Mouse (Mus musculus) embryonic facial prominence, embryonic 15.5 days (tissue): ENCODE measurements at regions not wholly inside any gene's neighbourhood (a gene's known extent, or its start where the extent isn't known, plus 50 kb on each side); places are given as distances from the start of the nearest gene placed in this dataset.
A peak's percentile ranks its signal among the peaks of the same experiment; 100 is the strongest.

Experiments
- ATAC-seq: fragments of 200-750 bp; cut with Nextera tagmentation; 2 replicates; pipeline ENCODE4 v1.8.0; 2017; ENCODE audit warnings: low read depth, moderate TSS enrichment; ENCODE audit not compliant: insufficient number of reproducible peaks, low FRiP score, low TSS enrichment
- H3K27ac ChIP-seq: fragments of 300-500 bp; sonication (generic); replicated peaks from 2 replicates; pipeline ENCODE4 v1.5.1; 2015; ENCODE audit warnings: mild to moderate bottlenecking, inconsistent platforms
- H3K27me3 ChIP-seq: fragments of 300-500 bp; sonication (generic); 2 replicates; pipeline ENCODE4 v1.6.1; 2015; ENCODE audit warnings: inconsistent platforms
- H3K36me3 ChIP-seq: fragments of 300-500 bp; sonication (generic); 2 replicates; pipeline ENCODE4 v1.6.1; 2015; ENCODE audit warnings: mild to moderate bottlenecking, inconsistent platforms
- H3K4me1 ChIP-seq: fragments of 300-500 bp; sonication (generic); 2 replicates; pipeline ENCODE4 v1.6.1; 2015; ENCODE audit warnings: inconsistent platforms
- H3K4me2 ChIP-seq: fragments of 300-500 bp; sonication (generic); replicated peaks from 2 replicates; pipeline ENCODE4 v1.6.1; 2015; ENCODE audit warnings: mild to moderate bottlenecking, inconsistent platforms
- H3K4me3 ChIP-seq: fragments of 300-500 bp; sonication (generic); replicated peaks from 2 replicates; pipeline ENCODE4 v1.5.1; 2015; ENCODE audit warnings: mild to moderate bottlenecking, inconsistent platforms
- H3K9ac ChIP-seq: fragments of 300-500 bp; sonication (generic); 2 replicates; pipeline ENCODE4 v1.6.1; 2015; ENCODE audit warnings: inconsistent platforms
- H3K9me3 ChIP-seq: fragments of 300-500 bp; sonication (generic); replicated peaks from 2 replicates; pipeline ENCODE4 v1.6.1; 2016; ENCODE audit warnings: inconsistent platforms
- WGBS: fragments of 180-500 bp; shearing (Covaris S2); methylation state at CpG from one replicate; pipeline ENCODE4 v1.1.7; 2015; 5-methylcytosine and 5-hydroxymethylcytosine counted together

DNA sequence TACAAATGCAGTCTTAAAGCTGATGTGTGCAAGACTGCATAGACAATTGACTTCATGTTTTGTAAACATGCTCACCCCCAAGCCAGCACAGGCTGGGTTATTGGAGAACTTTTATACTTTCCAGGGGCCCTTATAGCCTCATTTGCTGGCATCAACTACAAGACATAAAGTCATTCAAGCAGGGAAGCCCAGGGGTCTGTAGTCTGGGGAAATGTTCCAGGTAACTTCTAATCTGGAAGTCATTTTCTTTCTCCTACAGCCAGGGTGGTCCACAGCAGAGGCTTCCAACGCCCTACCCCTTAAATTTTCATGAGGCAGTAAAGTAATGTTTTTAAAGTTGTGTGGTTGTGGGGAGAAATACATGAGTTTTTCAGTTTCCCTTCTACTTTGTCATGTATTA is 272.1 kb upstream of the Npvf start:
- no peak overlapping the region for H3K9ac ChIP-seq
- no peak for ATAC-seq
- no peak overlapping the region for H3K4me2 ChIP-seq
- 42% methylated on average over 1 of the region's 1 CpGs for WGBS
- peaks cover 16% of the 10 kb centered on the region for H3K4me1 ChIP-seq
- peak overlapping the region; percentile 48; the same call in 1 of the 2 replicates for H3K27ac ChIP-seq
- no peaks in the 10 kb centered on the region for H3K27me3 ChIP-seq
- H3K36me3 ChIP-seq, result no peaks in the 10 kb centered on the region
- peaks cover 3% of the 10 kb centered on the region; the same call in 1 of the 2 replicates for H3K9me3 ChIP-seq
- H3K4me3 ChIP-seq, result no peak overlapping the region

DNA sequence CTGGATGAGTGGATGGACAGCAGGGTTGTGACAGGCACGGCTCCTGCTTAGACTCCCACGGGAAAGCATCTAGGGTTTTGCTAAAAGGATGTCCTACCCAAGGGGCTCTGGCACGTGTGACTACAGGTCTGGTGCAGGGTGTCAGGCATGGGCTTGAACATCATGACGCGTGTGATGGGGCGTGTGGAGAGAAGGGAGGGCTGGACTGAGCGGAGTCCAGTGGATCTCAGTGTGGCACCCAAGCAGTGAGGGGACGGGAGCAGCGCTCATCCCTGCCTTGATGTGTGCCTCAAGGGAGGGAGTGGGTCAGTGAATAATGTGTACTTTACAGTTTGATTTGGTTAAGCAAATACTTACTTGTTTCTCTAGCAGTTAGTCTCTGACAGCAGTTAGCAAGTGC is 275.3 kb upstream of the Npvf start:
- 76% methylated on average over 9 of the region's 9 CpGs for WGBS
- H3K9me3 ChIP-seq, result peaks cover 3% of the 10 kb centered on the region; the same call in 1 of the 2 replicates
- H3K27me3 ChIP-seq, result no peaks in the 10 kb centered on the region
- H3K4me2 ChIP-seq, result no peak overlapping the region
- H3K4me3 ChIP-seq, result no peak overlapping the region
- peaks cover 11% of the 10 kb centered on the region for H3K4me1 ChIP-seq
- H3K27ac ChIP-seq, result no peak overlapping the region
- ATAC-seq, result no peak
- no peak overlapping the region for H3K9ac ChIP-seq
- H3K36me3 ChIP-seq, result no peaks in the 10 kb centered on the region

DNA sequence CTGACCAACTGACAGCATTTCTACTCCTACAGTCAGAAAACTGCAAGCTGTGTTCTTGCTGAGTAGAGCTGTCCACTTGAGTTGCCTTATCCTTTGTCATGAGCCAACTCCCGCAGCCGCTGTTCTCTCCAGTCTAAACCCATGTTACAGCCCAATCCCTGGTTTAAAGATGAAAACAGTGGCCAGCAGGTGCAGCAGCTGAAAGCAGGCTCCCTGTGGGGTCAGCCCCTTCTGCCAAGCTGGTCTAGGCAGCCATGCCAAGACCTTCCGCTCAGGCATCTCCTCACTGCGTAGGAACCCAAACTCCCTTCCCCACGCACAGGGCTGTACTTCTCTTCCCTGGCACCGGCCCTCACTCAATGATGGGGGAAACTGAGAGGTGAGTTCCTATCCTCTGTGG is 279.3 kb upstream of the Npvf start:
- Histone ChIP-seq H3K4me1 (peaks cover 5% of the 10 kb centered on the region; the same call in 1 of the 2 replicates), H3K9me3 (no peaks in the 10 kb centered on the region), H3K9ac (no peak overlapping the region), H3K27me3 (no peaks in the 10 kb centered on the region), H3K27ac (no peak overlapping the region), H3K4me3 (no peak overlapping the region), H3K36me3 (no peaks in the 10 kb centered on the region), H3K4me2 (no peak overlapping the region)
- WGBS, result 91% methylated on average over 6 of the region's 6 CpGs
- no peak for ATAC-seq

DNA sequence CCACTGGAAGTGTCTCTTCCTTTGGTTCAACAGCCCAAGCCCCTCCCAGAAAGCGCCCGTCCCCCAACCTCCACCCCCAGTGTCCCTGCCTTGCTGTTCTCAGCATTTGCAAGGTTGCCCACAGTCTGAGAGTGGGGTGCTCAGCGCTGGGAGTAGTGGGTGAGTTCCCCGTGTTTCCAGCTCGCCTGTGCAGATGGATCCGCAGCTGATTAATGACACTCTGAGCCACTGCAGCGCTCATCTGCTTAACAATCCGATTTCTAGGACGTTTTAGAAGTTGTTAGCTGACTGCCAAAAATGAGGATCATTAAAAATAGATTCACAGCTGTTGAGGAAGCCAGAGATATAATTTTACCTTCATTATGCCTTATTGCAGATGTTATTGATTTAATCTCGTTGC is 280.0 kb upstream of the Npvf start:
- no peak for ATAC-seq
- 61% methylated on average over 10 of the region's 10 CpGs for WGBS
- Histone ChIP-seq H3K9me3 (no peaks in the 10 kb centered on the region), H3K4me2 (no peak overlapping the region), H3K4me3 (no peak overlapping the region), H3K4me1 (peaks cover 5% of the 10 kb centered on the region; the same call in 1 of the 2 replicates), H3K9ac (no peak overlapping the region), H3K27me3 (no peaks in the 10 kb centered on the region), H3K27ac (peak overlapping the region; percentile 59; the same call in 1 of the 2 replicates), H3K36me3 (no peaks in the 10 kb centered on the region)

DNA sequence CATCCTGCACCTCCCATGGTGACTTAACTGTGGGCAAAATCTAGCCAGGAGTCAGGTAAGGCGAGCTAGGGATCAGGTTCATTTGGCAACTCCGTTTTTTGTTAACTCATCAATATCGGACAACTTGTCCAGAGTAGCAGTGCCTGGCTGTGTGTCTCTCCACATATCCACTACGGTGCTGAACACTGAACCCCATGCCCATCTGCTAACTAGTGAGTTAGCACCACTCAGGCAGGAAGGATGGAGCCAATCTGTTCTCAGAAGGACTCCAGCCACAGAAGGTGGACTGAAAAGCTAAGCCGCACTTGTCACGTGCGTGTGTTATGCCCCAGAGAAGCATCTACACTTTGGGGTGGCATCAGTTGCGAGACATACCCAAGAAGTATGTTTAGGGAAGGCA is 282.1 kb upstream of the Npvf start:
- Histone ChIP-seq H3K4me3 (no peak overlapping the region), H3K4me1 (peaks cover 10% of the 10 kb centered on the region), H3K9me3 (no peaks in the 10 kb centered on the region), H3K27me3 (no peaks in the 10 kb centered on the region), H3K36me3 (no peaks in the 10 kb centered on the region), H3K27ac (peak overlapping the region; percentile 60; the same call in 1 of the 2 replicates), H3K4me2 (no peak overlapping the region), H3K9ac (no peak overlapping the region)
- 87% methylated on average over 8 of the region's 8 CpGs for WGBS
- ATAC-seq, result no peak

DNA sequence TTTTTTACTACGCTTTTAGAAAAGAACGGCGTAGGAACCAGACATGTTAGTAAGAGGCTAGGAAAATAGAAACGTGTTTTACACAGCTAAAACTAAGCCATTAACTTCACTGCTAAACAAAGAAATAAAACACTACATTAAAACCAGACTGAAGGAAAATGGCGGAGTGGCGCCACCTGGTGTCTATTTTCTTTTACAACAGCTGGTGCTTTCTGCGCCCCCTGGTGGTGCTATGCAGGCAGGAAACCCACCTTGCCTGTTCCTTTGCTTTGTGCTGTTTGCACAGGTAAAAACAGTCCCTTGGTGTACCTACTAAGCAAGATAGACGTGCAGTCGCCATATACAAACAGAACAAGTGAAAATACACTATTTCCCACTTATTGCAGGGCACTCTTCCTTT is 282.9 kb upstream of the Npvf start:
- peaks cover 16% of the 10 kb centered on the region for H3K4me1 ChIP-seq
- no peak overlapping the region for H3K4me2 ChIP-seq
- no peak overlapping the region for H3K9ac ChIP-seq
- no peaks in the 10 kb centered on the region for H3K27me3 ChIP-seq
- no peak for ATAC-seq
- H3K36me3 ChIP-seq, result no peaks in the 10 kb centered on the region
- H3K9me3 ChIP-seq, result no peaks in the 10 kb centered on the region
- H3K27ac ChIP-seq, result peak overlapping the region; percentile 60; the same call in 1 of the 2 replicates
- 18% methylated on average over 9 of the region's 9 CpGs for whole genome bisulfite sequencing
- H3K4me3 ChIP-seq, result no peak overlapping the region

DNA sequence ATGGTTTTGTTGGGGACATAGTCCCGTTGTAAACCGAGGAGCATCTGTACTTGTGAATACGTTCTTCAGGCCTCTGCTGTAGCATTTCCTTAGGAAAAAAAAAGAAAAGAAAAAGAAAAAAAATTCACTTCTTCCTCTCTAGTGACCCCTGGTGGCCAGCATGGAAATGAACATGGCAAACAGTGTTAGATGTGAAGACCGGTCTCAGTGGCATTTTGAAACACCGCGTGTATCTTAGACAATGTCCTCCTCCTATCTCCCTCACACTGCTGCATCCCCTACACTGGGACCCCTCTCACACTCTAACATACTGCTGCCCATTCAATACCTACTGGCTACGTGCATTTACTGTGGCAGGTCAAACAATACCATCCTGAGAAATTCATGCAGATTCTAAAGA is 284.6 kb upstream of the Npvf start:
- no peak overlapping the region for H3K4me2 ChIP-seq
- H3K36me3 ChIP-seq, result no peaks in the 10 kb centered on the region
- H3K9me3 ChIP-seq, result no peaks in the 10 kb centered on the region
- H3K4me1 ChIP-seq, result peaks cover 22% of the 10 kb centered on the region
- WGBS, result 20% methylated on average over 7 of the region's 7 CpGs
- ATAC-seq, result peak; percentile 35; the same call in 1 of the 2 replicates
- H3K4me3 ChIP-seq, result no peak overlapping the region
- no peak overlapping the region; the same call in 1 of the 2 replicates for H3K27ac ChIP-seq
- no peaks in the 10 kb centered on the region for H3K27me3 ChIP-seq
- no peak overlapping the region for H3K9ac ChIP-seq

DNA sequence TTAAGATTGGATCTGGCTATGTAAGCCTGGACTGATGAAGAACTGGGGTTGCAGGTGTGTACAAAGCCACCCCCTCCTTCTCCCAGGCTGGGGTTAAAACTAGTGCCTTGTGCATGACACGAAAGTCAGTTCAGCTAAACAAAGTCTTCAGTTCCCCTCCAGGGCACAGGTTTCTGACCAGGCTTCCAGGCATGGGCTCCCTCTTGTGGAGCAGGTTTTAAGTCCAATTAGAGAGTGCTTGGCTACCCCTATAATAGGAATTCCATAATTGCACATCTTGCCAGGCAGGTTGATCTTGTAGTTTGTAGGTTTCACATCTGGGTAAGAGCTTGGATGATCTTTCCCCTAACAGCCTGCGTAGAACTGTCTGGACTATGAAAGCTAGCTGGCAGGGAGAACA is 285.2 kb upstream of the Npvf start:
- Histone ChIP-seq H3K27me3 (no peaks in the 10 kb centered on the region), H3K9ac (no peak overlapping the region), H3K36me3 (no peaks in the 10 kb centered on the region), H3K27ac (0 out of 2 replicates have a peak overlapping the region, but pooled peaks have one; percentile 18), H3K4me3 (no peak overlapping the region), H3K9me3 (no peaks in the 10 kb centered on the region), H3K4me2 (no peak overlapping the region), H3K4me1 (peaks cover 18% of the 10 kb centered on the region; the same call in 1 of the 2 replicates)
- ATAC-seq, result no peak
- WGBS, result 53% methylated on average over 2 of the region's 2 CpGs

DNA sequence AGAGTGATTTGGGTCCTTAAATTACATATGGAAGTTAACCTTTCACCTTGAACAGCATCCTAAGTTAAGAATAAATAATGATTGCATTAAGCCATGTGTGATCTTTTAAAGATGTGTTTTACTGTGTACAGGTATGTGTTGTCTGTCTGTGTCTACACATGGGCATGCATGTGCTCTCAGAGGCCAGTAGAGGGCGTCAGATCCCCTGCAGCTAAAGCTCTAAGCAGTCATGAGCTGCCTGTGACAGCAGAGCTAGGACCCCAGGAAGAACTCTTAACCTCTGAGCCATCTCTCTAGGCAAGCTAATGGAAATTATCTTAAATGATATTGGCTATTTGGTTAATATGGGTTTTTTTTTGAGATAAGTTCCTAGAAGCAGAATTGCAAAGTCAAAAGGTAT is 285.9 kb upstream of the Npvf start:
- Histone ChIP-seq H3K4me1 (peaks cover 18% of the 10 kb centered on the region; the same call in 1 of the 2 replicates), H3K36me3 (no peaks in the 10 kb centered on the region), H3K4me2 (no peak overlapping the region), H3K27ac (peak overlapping the region; percentile 48; the same call in 1 of the 2 replicates), H3K4me3 (no peak overlapping the region), H3K9ac (no peak overlapping the region), H3K27me3 (no peaks in the 10 kb centered on the region), H3K9me3 (no peaks in the 10 kb centered on the region)
- no peak for ATAC-seq
- 36% methylated on average over 1 of the region's 1 CpGs for WGBS

DNA sequence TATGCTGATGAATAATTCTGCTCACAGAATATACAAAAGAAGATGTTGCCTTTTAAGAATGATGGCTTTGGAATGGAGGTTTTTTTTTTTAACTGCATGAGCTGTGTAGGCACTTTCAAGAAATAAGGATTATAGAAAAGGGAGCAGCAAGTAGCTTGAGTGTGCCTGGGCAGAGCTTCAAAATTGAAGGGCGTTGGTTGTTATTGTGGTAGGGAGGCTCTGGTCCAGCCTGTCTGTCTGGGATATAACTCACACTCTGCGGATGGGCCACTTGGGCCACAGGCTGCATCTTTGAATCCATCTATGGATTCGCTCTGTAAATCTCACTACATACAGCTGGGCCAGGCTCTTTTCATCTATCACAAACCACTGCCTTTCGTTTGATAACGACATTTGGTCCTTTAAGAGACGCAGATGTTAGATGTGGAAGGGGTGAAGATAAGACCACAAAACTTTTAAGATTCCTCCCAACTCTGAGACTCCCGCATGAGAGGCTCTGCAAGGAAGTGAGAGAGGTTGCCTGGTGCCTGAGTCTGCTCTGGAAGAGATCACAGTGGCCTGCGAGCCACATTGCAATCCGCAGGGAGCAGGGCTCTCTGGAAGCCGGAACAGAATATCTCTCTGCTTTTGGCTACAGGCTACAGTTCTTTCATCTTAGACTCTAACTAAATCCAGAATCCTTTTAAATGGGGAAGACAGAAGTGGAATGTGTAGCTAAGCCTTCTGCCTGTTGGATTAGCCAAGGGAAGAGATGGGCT is 286.6 kb upstream of the Npvf start:
- WGBS, result 51% methylated on average over 10 of the region's 10 CpGs
- peak; percentile 62 for ATAC-seq
- Histone ChIP-seq H3K4me1 (peaks cover 18% of the 10 kb centered on the region; the same call in 1 of the 2 replicates), H3K36me3 (no peaks in the 10 kb centered on the region), H3K4me2 (no peak overlapping the region), H3K4me3 (no peak overlapping the region), H3K9me3 (no peaks in the 10 kb centered on the region), H3K27ac (peak overlapping the region; percentile 82), H3K9ac (no peak overlapping the region), H3K27me3 (no peaks in the 10 kb centered on the region)

DNA sequence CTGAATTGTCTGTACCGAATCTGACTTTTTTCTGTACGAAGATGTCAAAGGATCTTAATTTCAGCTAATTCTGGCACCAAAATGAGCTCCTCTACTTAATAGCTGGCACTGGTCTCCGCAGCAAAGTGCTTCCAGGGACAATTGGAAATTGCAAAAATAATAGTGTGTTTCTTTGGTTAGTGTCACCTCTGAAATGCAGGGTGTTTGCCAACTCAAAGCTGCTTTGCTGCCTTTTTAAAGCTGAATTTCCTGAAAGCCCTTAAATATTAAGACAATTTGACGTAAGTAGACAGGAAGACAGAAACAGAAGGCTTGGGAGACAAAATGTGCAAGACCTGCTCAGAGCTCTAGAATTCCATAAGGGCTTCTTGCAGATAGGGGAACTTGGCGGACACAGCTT is 288.5 kb upstream of the Npvf start:
- Histone ChIP-seq H3K4me1 (peaks cover 18% of the 10 kb centered on the region; the same call in 1 of the 2 replicates), H3K4me2 (no peak overlapping the region), H3K27ac (peak overlapping the region; percentile 58; the same call in 1 of the 2 replicates), H3K27me3 (no peaks in the 10 kb centered on the region), H3K9ac (no peak overlapping the region), H3K36me3 (no peaks in the 10 kb centered on the region), H3K4me3 (no peak overlapping the region), H3K9me3 (no peaks in the 10 kb centered on the region)
- WGBS, result 54% methylated on average over 5 of the region's 5 CpGs
- ATAC-seq, result no peak

DNA sequence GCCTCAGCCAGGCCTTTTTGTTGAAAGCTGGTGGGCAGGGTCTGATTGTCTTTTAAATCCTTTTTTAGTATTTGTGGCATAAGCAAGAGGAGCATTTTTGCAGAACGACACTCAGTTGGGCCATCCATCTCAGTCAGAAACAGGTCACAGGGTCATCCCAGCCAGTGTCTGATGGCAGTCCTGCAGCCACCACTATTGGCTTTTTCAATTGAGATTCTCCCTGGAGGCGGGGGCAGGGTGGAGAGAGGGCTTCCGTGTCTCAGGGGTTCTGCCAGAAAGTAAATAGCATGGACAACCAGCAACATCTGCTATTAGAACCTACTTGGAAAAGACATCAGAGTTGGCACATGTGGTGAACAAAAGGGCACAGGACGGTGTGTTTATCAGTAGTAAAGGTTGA is 293.8 kb upstream of the Npvf start:
- ATAC-seq, result no peak
- no peak overlapping the region for H3K27ac ChIP-seq
- H3K4me1 ChIP-seq, result peaks cover 11% of the 10 kb centered on the region; the same call in 1 of the 2 replicates
- H3K27me3 ChIP-seq, result no peaks in the 10 kb centered on the region
- H3K4me2 ChIP-seq, result no peak overlapping the region
- no peak overlapping the region for H3K9ac ChIP-seq
- no peak overlapping the region for H3K4me3 ChIP-seq
- H3K9me3 ChIP-seq, result no peaks in the 10 kb centered on the region
- no peaks in the 10 kb centered on the region for H3K36me3 ChIP-seq
- WGBS, result 69% methylated on average over 4 of the region's 4 CpGs
